ENCODE assay signal across 12 mouse cellular contexts in genomic region chr3:126723021-126723449, GRCm38 (mm10).
DNase-seq lines count a peak whose midpoint lies in the region; ATAC-seq and TF ChIP-seq lines count a peak whose summit lies in the region.
"Had no signal": no experiment of that assay in that cellular context is flagged by ENCODE, and none has a peak within 500 bp of the region (broad histone marks: within the 10 kb centered on the region; RNA-seq: fewer than 3 reads in every experiment).

No protein-coding gene starts in this region.

- no peaks in the 10 kb centered on the region for H3K9me3 ChIP-seq in forebrain, embryonic 13.5 days (replicated peaks)
- no peaks in the 10 kb centered on the region for H3K9me3 ChIP-seq in forebrain, embryonic 12.5 days
- H3K9me3 ChIP-seq: embryonic facial prominence, embryonic 13.5 days; neural tube, embryonic 12.5 days had no signal

- CTCF ChIA-PET in Patski (lab: Charles Lee), result interaction anchor here (1.0 to 2.3 kb wide), 8 partner anchors 8 to 181 kb away, joined by 3 to 9 read pairs (median 4); partner anchors contain the start of gene Camk2d

- H3K36me3 ChIP-seq in forebrain, embryonic 13.5 days (ENCODE audit: poor library complexity, severe bottlenecking), result no peaks in the 10 kb centered on the region
- H3K36me3 ChIP-seq in forebrain, embryonic 12.5 days (replicated peaks), result no peaks in the 10 kb centered on the region
- H3K36me3 ChIP-seq: embryonic facial prominence, embryonic 13.5 days; neural tube, embryonic 12.5 days had no signal

- no peak overlapping the region for H3K4me3 ChIP-seq in forebrain, embryonic 13.5 days
- H3K4me3 ChIP-seq in forebrain, embryonic 12.5 days (replicated peaks), result no peak overlapping the region
- H3K4me3 ChIP-seq: embryonic facial prominence, embryonic 13.5 days; neural tube, embryonic 12.5 days had no signal

- peak; percentile 82 for ATAC-seq in forebrain, embryonic 13.5 days
- no peak for ATAC-seq in forebrain, embryonic 12.5 days (ENCODE audit: low FRiP score)
- peak; percentile 77 for ATAC-seq in Patski

- 55% methylated on average over 5 of the region's 5 CpGs for WGBS in forebrain, embryonic 13.5 days
- 80% methylated on average over 5 of the region's 5 CpGs for WGBS in forebrain, embryonic 12.5 days

- in situ Hi-C loops in Patski (cut with MboI; ENCODE audit: low pct_unique_long_range_greater_than_20kb), result no loop called here

- TF ChIP-seq CTCF in Patski (IDR thresholded peaks at IDR 0.05), result no peak

- peaks cover 11% of the 10 kb centered on the region for H3K4me1 ChIP-seq in forebrain, embryonic 13.5 days
- H3K4me1 ChIP-seq in forebrain, embryonic 12.5 days, result no peaks in the 10 kb centered on the region
- H3K4me1 ChIP-seq: embryonic facial prominence, embryonic 13.5 days; neural tube, embryonic 12.5 days had no signal

- no peak overlapping the region for H3K27ac ChIP-seq in forebrain, embryonic 13.5 days
- no peak overlapping the region for H3K27ac ChIP-seq in forebrain, embryonic 12.5 days
- H3K27ac ChIP-seq: embryonic facial prominence, embryonic 13.5 days; liver, embryonic 14.5 days; neural tube, embryonic 12.5 days had no signal

- POLR2A ChIA-PET in Patski (lab: Charles Lee), result interaction anchor here (0.6 to 1.2 kb wide), 3 partner anchors 9 to 126 kb away, joined by 3 to 4 read pairs (median 3); no protein-coding TSS in a partner anchor

- no peak overlapping the region for H3K4me2 ChIP-seq in forebrain, embryonic 13.5 days
- H3K4me2 ChIP-seq in forebrain, embryonic 12.5 days, result no peak overlapping the region
- H3K4me2 ChIP-seq: embryonic facial prominence, embryonic 13.5 days; neural tube, embryonic 12.5 days had no signal

- peak; percentile 97 for DNase-seq in Patski (ENCODE audit: low read depth, low spot score)
- peak; percentile 26 to 45 for DNase-seq in frontal cortex, postnatal 36 days (ENCODE audit: low spot score in 2 of 2)
- peak; percentile 27 to 34 for DNase-seq in left cerebral cortex, adult 18-20 months (ENCODE audit: low spot score in 2 of 2)
- DNase-seq in urinary bladder, postnatal 4 days (ENCODE audit: low spot score in 2 of 2), result no peak
- no peak for DNase-seq in ovary, postnatal 14 days (ENCODE audit: low spot score)
- no peak for DNase-seq in spleen, postnatal 4 days (ENCODE audit: low spot score in 2 of 2)
- DNase-seq: kidney, adult 11 months had no signal

- H3K9ac ChIP-seq in forebrain, embryonic 13.5 days, result no peak overlapping the region
- no peak overlapping the region for H3K9ac ChIP-seq in forebrain, embryonic 12.5 days
- H3K9ac ChIP-seq: embryonic facial prominence, embryonic 13.5 days; liver, embryonic 14.5 days; neural tube, embryonic 12.5 days had no signal

- no peaks in the 10 kb centered on the region for H3K27me3 ChIP-seq in forebrain, embryonic 13.5 days
- H3K27me3 ChIP-seq in forebrain, embryonic 12.5 days, result no peaks in the 10 kb centered on the region
- no peaks in the 10 kb centered on the region for H3K27me3 ChIP-seq in Patski
- H3K27me3 ChIP-seq: embryonic facial prominence, embryonic 13.5 days; neural tube, embryonic 12.5 days had no signal

Comparison
In these comparisons a context has a peak if more than half of its experiments do, and no peak if none do; other contexts are left out.
1. DNase-seq: peak in Patski (single experiment), frontal cortex, postnatal 36 days (2 of 2) and left cerebral cortex, adult 18-20 months (2 of 2); none in urinary bladder, postnatal 4 days (0 of 2), ovary, postnatal 14 days (single experiment) and spleen, postnatal 4 days (0 of 2).